Mouse (Mus musculus) lung, postnatal 0 days (tissue): ENCODE results near the gene Dnaja1.

ENCODE experiments used
- CTCF ChIP-seq: IDR thresholded peaks from 2 replicates; pipeline ENCODE4 v1.5.1; 2016; ENCODE audit warnings: antibody characterized with exemption, mild to moderate bottlenecking
- EP300 ChIP-seq: IDR thresholded peaks from 2 replicates; pipeline ENCODE4 v1.6.1; 2016; ENCODE audit warnings: antibody characterized with exemption, mild to moderate bottlenecking, control low read depth

DNA sequence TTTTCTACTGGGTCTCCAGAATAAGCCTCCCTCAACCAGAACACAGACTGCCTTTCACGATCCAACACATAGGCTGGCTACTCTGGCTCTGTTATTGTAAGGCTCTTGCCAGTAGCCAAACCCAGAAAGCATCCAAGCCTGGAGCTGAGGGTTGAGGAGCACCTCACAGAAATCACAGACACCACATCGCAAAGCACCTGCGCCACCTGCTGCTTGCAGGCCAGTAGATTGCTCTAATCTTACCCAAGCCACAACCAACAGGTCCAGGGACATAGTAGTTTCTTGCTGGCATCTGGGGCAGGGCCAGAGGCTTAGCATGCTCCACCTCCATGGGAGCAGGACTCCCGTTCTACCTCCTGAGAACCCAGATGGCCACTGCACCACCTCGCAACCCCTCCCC, 44.8 kb upstream of the Dnaja1 start:
- TF ChIP-seq EP300 (no peak), CTCF (peak; percentile 51)
